Mouse (Mus musculus): Measurements from ENCODE around the gene Yipf2. TPM values are rescaled to one million over a fixed set of nuclear protein-coding genes. Genes with fewer than 3 reads are reported as not detected.
"Not testable (repeated sequence)": the region's sequence is repeated elsewhere in the genome, so short reads cannot be mapped to it uniquely, and the experiment has no call there.

Gene Yipf2
- polyA plus RNA-seq, 1 experiment from 2014 or later, result 23.8 TPM

DNA sequence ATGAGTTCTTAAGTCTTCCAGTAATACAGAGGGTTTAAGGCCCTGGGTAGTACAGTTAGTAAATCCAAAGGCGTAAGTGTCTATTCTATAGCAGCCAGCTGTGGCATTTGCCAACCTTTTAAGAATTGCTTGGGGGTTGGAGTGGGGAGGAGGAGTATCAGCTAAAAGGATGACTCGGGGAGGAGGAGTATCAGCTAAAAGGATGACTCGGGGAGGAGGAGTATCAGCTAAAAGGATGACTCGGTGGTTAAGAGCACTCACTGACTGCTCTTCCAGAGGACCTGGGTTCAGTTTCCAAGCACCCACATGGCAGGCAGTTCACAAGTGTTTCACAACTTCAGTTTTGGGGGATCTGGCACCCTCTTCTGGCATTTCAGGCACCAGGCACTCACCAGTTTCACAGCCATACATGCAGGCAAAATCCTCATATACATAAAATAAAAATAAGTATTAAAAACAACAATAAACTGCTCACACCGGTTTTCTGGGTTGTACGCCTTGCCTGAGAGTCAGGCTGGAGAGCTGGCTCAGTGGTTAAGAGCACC, 37.4 kb downstream of the Yipf2 start:
- H3K27ac ChIP-seq, result no peak overlapping the region
- H3K27me3 ChIP-seq, result no peaks in the 10 kb centered on the region
- WGBS, result 83% methylated on average over 6 of the region's 6 CpGs
- ATAC-seq (ENCODE audit: insufficient number of reproducible peaks, insufficient read depth, low FRiP score, low TSS enrichment, low read depth), result no peak
- H3K4me2 ChIP-seq, result no peak overlapping the region
- peaks cover 44% of the 10 kb centered on the region for H3K36me3 ChIP-seq
- H3K4me1 ChIP-seq, result 0 out of 2 replicates have a peak, but pooled peaks cover 5% of the 10 kb centered on the region
- H3K9ac ChIP-seq, result no peak overlapping the region
- no peak overlapping the region for H3K4me3 ChIP-seq
- no peaks in the 10 kb centered on the region for H3K9me3 ChIP-seq

DNA sequence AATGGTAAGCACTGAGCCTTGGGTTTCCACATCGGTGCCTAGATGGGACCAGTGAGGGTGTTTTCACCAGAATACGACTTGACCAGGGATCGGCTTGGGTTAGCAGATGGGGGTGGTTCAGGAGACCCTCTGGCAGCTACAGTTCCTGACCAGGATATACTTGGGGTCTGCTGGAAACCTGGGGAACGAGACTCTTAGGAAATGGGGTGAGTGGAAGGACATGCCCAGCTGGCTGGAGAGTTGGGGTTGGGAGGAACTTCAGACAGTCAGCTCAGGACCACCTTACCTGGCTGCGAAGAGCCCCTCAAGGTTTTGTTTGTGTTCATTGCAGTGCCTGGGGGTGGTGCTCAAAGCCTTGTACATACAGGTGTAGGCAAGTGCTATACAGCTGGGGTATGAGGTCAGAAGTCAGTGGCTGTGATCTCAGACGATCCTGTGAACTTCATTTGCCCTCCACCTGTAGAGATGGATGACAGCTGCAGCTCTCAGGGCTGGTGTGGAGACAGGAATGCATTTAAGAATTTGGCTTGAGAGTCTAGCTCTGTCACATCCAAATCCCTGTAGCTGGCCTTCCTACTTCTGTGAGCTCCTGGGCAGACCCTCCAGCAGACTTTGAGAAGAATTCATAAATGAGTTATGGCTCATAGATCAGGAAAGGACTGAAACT, 38.9 kb downstream of the Yipf2 start:
- Histone ChIP-seq H3K9me3 (no peaks in the 10 kb centered on the region), H3K36me3 (peaks cover 45% of the 10 kb centered on the region), H3K4me2 (no peak overlapping the region), H3K27ac (no peak overlapping the region), H3K9ac (no peak overlapping the region), H3K4me1 (peaks cover 16% of the 10 kb centered on the region), H3K4me3 (no peak overlapping the region), H3K27me3 (no peaks in the 10 kb centered on the region)
- WGBS, result 86% methylated on average over 6 of the region's 6 CpGs
- no peak for ATAC-seq (ENCODE audit: insufficient number of reproducible peaks, insufficient read depth, low FRiP score, low TSS enrichment, low read depth)

DNA sequence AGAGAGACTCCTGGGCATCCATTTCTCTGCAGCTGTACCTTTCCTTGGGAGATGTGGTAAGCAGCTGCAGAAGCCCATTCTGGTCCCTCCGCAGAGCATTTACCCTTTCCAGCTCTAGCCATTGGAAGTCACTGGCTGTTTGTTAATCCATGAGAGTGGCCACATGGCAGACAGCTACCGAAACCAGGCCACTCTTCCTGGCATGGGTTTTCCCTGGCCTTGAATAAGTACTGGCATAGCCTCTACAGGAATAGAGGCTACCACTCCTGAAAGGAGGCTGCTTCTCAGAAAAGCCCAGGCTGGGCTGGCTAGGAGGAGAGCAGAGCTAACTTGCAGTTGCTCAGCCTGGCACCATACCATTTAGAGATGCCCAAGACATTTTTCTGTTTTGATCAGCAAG, 41.6 kb downstream of the Yipf2 start:
- ATAC-seq (ENCODE audit: insufficient number of reproducible peaks, insufficient read depth, low FRiP score, low TSS enrichment, low read depth), result no peak
- Histone ChIP-seq H3K36me3 (peaks cover 28% of the 10 kb centered on the region), H3K9me3 (no peaks in the 10 kb centered on the region), H3K4me3 (no peak overlapping the region), H3K27ac (no peak overlapping the region), H3K9ac (no peak overlapping the region), H3K4me2 (no peak overlapping the region), H3K4me1 (peaks cover 21% of the 10 kb centered on the region), H3K27me3 (no peaks in the 10 kb centered on the region)
- 84% methylated on average over 2 of the region's 2 CpGs for WGBS

DNA sequence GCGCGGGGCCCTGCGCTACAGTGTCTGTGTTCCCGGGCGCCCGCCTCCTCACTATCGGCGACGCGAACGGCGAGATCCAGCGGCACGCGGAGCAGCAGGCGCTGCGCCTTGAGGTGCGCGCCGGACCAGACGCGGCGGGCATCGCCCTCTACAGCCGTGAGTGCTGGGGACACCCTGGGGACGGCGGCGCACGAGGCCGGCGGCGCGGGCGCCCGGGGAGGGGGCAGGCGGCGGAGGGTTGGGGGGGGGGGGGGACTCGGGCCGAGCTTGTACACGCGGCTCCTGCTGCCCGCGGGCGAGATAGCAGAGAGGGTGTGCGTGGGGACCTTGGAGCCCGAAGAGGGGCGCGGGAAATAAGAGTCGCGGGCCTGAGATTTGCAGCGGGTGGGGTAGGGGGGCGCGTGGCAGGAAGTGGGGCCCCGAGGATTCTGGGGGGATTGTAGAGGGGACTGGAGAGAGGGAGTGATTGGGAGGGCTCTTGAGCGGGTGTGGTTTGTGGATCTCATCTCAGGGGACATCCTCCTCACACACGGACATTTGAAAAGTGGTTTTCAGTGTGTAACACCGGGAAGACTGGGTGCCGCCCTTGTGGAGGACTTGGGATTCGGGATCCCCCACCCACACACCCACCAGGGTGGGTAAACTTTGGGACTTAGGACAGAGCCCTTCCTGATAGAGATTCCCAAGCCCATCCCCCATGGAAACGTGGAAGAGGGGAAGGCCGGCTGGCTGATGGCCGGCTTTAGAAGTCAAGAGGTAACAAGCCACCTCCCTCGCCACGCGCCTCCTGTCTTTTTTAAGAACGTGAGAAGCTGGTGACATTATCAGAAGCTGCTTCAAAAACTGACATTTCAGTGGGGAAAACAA, 45.3 kb downstream of the Yipf2 start:
- Histone ChIP-seq H3K27ac (peak overlapping the region; percentile 99), H3K4me1 (peaks cover 30% of the 10 kb centered on the region), H3K36me3 (peaks cover 17% of the 10 kb centered on the region), H3K4me2 (peak overlapping the region; percentile 80), H3K4me3 (peak overlapping the region; percentile 81), H3K9ac (peak overlapping the region; percentile 98), H3K9me3 (no peaks in the 10 kb centered on the region), H3K27me3 (no peaks in the 10 kb centered on the region)
- under 1% methylated on average over 58 of the region's 66 CpGs for WGBS
- peak; percentile 0; the same call in 1 of the 2 replicates for ATAC-seq (ENCODE audit: insufficient number of reproducible peaks, insufficient read depth, low FRiP score, low TSS enrichment, low read depth)

DNA sequence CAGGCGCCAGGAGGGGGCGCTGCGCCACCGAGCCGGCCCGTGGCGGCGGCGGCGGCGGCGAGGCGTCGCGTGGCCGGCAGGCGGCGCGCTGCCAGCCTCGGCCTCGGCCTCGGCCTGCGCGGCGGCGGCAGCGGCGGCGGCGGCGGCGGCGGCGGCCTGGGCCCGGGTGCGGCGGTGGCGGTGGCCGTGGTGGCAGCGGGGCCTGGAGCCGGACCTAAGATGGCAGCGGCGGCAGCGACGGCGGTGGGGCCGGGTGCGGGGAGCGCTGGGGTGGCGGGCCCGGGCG, 45.9 kb downstream of the Yipf2 start, which contains the start of gene Carm1:
Gene Carm1, plus strand, starts transcription at position 106 of the 286 bp plus-strand sequence.
- Histone ChIP-seq H3K36me3 (peaks cover 17% of the 10 kb centered on the region), H3K4me3 (peak within 1 kb of the TSS; percentile 81), H3K4me2 (peak within 1 kb of the TSS; percentile 80), H3K4me1 (peaks cover 30% of the 10 kb centered on the region), H3K27me3 (no peaks in the 10 kb centered on the region), H3K27ac (peak within 1 kb of the TSS; percentile 99), H3K9me3 (no peaks in the 10 kb centered on the region), H3K9ac (peak within 1 kb of the TSS; percentile 98)
- WGBS, result 0% methylated on average over 35 of the region's 52 CpGs
- no peak for ATAC-seq (ENCODE audit: insufficient number of reproducible peaks, insufficient read depth, low FRiP score, low TSS enrichment, low read depth)

DNA sequence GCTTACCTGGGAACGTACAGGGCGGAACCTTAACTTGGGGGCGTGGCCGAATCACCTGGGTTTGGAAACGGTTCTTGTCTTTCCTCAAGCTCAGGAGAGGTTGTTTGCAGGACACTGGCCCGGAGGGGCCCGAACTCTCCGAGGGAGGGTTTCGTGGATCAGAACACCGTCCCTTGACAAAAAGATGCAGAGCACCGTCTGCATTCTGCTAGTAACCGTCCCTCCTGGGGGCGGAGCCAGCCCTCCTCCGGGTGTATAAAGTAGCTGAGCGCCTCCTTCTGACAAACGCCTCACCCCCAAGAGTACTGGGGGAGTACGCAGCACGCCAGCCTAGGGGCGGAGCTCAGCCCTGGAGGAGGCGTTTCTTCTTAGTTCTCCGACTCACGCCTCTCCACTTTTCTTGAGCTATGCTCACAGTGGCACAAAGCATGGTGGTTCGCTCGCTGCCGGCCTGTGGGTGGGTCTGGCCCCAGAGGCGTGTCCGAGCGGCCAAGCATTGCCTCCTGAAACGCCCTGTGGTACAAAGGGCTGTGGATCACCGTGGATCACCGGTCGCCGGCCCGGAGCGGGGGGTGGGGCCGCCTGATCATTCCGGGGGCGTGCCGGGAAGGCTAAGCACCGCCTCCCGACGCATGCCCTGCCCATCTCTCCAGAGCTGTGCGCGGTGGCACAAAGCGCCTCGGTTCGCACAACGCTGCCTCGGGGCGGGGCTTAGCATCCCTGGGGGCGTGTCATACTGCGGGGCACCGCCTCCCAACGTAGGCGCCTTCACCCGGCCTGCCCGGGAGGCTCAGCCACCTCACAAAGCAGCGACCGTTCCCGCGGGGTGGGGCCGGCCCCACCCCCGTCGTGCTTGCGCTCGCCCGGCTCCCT, 46.5 kb downstream of the Yipf2 start:
- Histone ChIP-seq H3K9me3 (no peaks in the 10 kb centered on the region), H3K4me1 (peaks cover 30% of the 10 kb centered on the region), H3K4me2 (peak overlapping the region; percentile 61), H3K9ac (peak overlapping the region; percentile 71), H3K27me3 (no peaks in the 10 kb centered on the region), H3K36me3 (peaks cover 14% of the 10 kb centered on the region), H3K27ac (peak overlapping the region; percentile 99), H3K4me3 (peak overlapping the region; percentile 81)
- peak; percentile 93 for ATAC-seq (ENCODE audit: insufficient number of reproducible peaks, insufficient read depth, low FRiP score, low TSS enrichment, low read depth)
- WGBS, result under 1% methylated on average over 67 of the region's 67 CpGs

DNA sequence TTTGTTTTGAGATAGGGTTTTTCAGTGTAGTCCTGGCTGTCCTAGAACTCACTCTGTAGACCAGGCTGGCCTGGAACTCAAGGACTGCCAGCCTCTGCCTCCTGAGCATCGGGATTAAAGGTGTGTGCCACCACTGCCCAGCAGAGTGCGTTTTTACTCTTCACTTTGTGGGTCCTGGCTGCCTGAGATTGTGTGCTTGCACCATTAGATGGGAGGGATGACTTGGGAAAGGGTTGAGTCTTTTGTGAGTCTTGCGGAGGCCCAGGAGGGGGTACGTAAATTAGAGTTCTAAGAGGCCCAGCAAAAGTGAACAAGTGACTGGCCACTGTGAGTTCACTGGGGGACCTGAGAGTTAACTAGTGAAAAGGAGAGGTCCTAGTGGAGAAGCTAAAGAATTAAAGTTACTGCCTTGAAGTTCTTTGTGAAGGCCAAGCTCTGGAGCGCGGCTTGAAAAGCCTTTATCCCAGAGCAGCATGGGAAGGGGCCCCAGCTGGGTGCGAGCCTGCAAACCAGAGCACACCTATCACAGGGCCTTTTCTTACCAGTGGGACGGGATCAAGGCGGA, 47.2 kb downstream of the Yipf2 start:
- ATAC-seq (ENCODE audit: insufficient number of reproducible peaks, insufficient read depth, low FRiP score, low TSS enrichment, low read depth), result peak; percentile 84
- peak overlapping the region; percentile 61 for H3K4me2 ChIP-seq
- H3K4me1 ChIP-seq, result peaks cover 30% of the 10 kb centered on the region
- peaks cover 8% of the 10 kb centered on the region for H3K36me3 ChIP-seq
- WGBS, result 5% methylated on average over 9 of the region's 9 CpGs
- no peaks in the 10 kb centered on the region for H3K9me3 ChIP-seq
- peak overlapping the region; percentile 71 for H3K9ac ChIP-seq
- no peaks in the 10 kb centered on the region for H3K27me3 ChIP-seq
- H3K4me3 ChIP-seq, result peak overlapping the region; percentile 81
- H3K27ac ChIP-seq, result peak overlapping the region; percentile 99

DNA sequence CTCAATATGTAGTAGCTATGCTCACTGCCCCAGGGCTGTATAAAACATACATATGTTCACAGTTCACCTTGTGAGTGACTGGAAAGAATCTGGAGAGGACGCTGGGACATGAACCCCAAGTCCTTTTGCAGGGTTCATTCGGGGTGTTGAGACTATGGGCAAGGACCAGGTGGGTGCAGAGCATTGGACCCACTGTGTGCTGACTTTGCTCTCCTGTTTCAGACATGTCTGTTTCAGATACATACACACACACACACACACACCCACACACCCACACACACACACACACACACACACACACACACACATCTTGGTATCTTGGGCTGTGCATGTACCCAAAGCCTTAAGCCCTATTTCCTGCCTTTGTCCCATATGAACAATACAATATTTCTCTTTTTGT, 50.6 kb downstream of the Yipf2 start:
- not testable (repeated sequence) for H3K27me3 ChIP-seq; H3K4me3 ChIP-seq; H3K9ac ChIP-seq; H3K9me3 ChIP-seq; H3K4me2 ChIP-seq; H3K27ac ChIP-seq; H3K4me1 ChIP-seq; ATAC-seq (ENCODE audit: insufficient number of reproducible peaks, insufficient read depth, low FRiP score, low TSS enrichment, low read depth); H3K36me3 ChIP-seq
- 88% methylated on average over 2 of the region's 2 CpGs for WGBS

DNA sequence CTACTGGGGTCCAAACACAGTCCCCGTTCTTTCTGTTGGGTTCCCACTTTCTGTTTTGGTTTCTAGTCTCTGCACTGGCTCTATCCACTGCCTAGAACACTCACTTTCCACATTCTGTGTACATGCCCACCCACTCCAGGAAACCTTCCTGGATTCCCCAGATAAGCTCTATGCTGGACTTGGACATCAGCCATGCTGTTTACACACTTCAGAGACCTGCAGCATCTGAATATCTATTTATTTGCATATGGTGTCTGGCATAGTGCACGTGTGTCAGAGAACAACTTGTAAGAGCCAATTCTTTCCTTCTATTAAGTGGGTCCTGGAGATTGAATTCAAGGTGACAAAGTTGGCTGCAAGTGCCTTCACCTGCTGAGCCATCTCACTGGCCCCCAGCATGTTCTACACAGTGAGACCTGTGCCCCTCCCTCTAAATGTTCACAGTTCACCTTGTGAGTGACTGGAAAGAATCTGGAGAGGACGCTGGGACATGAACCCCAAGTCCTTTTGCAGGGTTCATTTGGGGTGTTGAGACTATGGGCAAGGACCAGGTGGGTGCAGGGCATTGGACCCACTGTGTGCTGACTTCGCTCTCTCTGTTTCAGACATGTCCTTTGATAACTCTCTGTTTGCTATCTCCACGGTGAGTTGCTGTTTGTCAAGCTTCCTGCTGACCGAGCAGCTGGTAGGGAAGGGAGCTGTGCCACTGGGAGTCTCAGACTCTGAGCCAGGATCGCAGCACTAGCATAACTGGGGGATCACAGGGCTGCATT, 52.5 kb downstream of the Yipf2 start:
- WGBS, result 82% methylated on average over 7 of the region's 7 CpGs
- Histone ChIP-seq H3K9me3 (no peaks in the 10 kb centered on the region), H3K4me2 (no peak overlapping the region), H3K27ac (no peak overlapping the region), H3K4me3 (no peak overlapping the region), H3K36me3 (0 out of 2 replicates have a peak, but pooled peaks cover 5% of the 10 kb centered on the region), H3K9ac (no peak overlapping the region), H3K27me3 (no peaks in the 10 kb centered on the region), H3K4me1 (peaks cover 6% of the 10 kb centered on the region)
- ATAC-seq (ENCODE audit: insufficient number of reproducible peaks, insufficient read depth, low FRiP score, low TSS enrichment, low read depth), result no peak

Data from embryonic facial prominence, embryonic 13.5 days (tissue).